Mouse (Mus musculus) macrophage (primary cell): Measurements from ENCODE around the gene Dgat2. TPM values are rescaled to one million over a fixed set of nuclear protein-coding genes. Genes with fewer than 3 reads are reported as not detected.

Experiments
- H3K27ac ChIP-seq: fragments of 350-480 bp; formaldehyde crosslinking; 2 replicates; pipeline ENCODE4 v1.9.0; 2021
- H3K36me3 ChIP-seq: fragments of 350-480 bp; formaldehyde crosslinking; 2 replicates; pipeline ENCODE4 v1.9.0; 2021; ENCODE audit errors: inconsistent target
- H3K4me3 ChIP-seq: fragments of 350-480 bp; formaldehyde crosslinking; 2 replicates; pipeline ENCODE4 v1.9.0; 2021; ENCODE audit errors: inconsistent target
- H3K79me2 ChIP-seq: fragments of 350-480 bp; formaldehyde crosslinking; 2 replicates; pipeline ENCODE4 v1.9.0; 2021; ENCODE audit errors: inconsistent target
- whole genome bisulfite sequencing: methylation state at CpG from one replicate; pipeline ENCODE4 v1.1.7; 2026; ENCODE audit warnings: inconsistent platforms; ENCODE audit not compliant: missing documents; 5-methylcytosine and 5-hydroxymethylcytosine counted together
- polyA plus RNA-seq: library from polyadenylated mRNA; stranded (reverse); fragments of 250-400 nt; gene quantifications from 3 replicates; pipeline ENCODE4 v1.2.4, GENCODE M21; 2018; ENCODE audit warnings: inconsistent platforms

Gene Dgat2
- polyA plus RNA-seq, 1 experiment from 2014 or later, result 0.22 TPM

DNA sequence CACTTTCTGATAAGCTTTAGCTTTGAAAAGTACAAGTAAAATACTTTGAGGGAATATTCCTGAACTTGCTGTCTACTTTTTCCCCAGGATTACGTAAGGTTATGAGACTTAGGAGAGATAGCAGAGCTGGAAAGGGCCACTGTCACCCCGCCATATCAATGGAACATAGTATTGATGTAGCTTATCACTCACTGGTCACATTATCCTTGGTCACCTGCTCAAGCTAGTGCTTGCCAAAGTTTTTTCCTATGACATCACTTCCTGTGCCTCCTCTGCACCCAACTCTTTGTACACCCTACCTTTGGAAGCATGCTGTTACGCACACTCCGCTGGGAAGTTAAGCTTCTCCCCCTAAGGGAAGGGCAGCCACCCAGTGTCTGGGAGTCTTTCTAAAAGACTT, 26.2 kb upstream of the Dgat2 start:
- no peaks in the 10 kb centered on the region for H3K79me2 ChIP-seq
- H3K4me3 ChIP-seq, result no peak overlapping the region
- no peak overlapping the region for H3K27ac ChIP-seq
- 87% methylated on average over 4 of the region's 4 CpGs for WGBS
- H3K36me3 ChIP-seq, result no peaks in the 10 kb centered on the region

DNA sequence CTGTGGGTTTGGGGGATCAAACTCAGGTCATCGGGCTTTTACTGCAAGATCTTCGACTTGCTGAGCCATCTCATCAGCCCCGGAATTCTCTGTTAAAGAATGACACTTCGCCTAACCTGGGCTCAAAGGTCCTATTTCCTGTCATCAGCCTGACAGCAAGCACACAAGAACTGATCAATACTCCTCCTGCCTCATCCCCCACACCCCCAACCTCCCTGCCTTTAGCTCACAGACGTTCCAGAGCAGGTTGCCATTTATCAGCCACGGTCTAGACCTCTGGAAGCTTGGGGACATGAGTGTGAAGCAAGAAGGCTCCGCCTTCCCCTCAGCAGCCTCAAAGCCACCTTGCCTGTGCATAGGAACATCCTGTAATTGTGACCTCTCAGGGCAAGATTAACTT, 23.8 kb upstream of the Dgat2 start:
- WGBS, result 85% methylated on average over 7 of the region's 7 CpGs
- no peak overlapping the region for H3K4me3 ChIP-seq
- no peaks in the 10 kb centered on the region for H3K79me2 ChIP-seq
- H3K27ac ChIP-seq, result no peak overlapping the region
- no peaks in the 10 kb centered on the region for H3K36me3 ChIP-seq

DNA sequence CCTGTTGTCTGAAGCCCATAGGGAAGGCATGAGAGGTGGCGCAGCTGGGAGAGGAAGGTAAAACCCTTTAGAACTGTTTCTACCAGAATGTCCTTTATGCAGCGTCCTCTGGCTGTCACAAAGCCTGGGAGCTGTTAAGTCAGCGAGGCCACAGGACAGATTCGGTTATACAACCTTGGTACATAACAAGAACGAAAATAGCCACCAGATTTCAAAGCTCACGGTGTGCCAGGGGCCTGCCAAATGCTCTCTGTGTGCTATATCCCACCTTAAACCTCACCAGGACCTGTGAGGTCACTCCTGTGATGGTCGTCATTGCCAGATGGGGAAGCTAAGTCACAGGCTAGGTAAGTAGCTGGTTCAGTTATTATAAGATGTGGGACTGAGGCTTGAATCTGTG, 19.6 kb upstream of the Dgat2 start:
- H3K36me3 ChIP-seq, result no peaks in the 10 kb centered on the region
- no peaks in the 10 kb centered on the region for H3K79me2 ChIP-seq
- WGBS, result 81% methylated on average over 6 of the region's 7 CpGs
- no peak overlapping the region for H3K27ac ChIP-seq
- H3K4me3 ChIP-seq, result no peak overlapping the region

DNA sequence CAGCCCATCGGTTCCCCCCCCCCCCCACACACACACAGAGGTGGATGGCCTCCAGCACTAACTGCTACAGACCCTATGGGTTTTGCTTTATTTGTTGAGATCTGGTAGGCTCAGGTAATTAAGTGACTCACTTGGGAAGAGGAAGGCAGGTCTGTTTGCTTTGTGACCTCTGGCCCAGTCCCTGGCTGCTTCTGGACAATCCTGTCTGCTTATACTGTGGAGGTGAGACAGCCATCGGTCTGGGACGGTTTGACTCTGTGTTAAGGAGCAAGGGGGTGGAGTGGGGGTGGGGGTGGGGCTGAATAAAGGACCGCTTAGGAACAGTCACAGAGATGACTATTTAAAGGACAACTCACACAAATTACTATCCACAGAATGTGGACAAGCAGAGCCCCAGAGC, 17.8 kb upstream of the Dgat2 start:
- Histone ChIP-seq H3K79me2 (no peaks in the 10 kb centered on the region), H3K27ac (no peak overlapping the region), H3K4me3 (no peak overlapping the region), H3K36me3 (no peaks in the 10 kb centered on the region)
- WGBS, result 80% methylated on average over 4 of the region's 4 CpGs

GRCm38 (mm10) chr7:99199451-99200175, 17.1 kb upstream of the Dgat2 start:
- Histone ChIP-seq H3K27ac (no peak overlapping the region), H3K79me2 (no peaks in the 10 kb centered on the region), H3K4me3 (no peak overlapping the region), H3K36me3 (no peaks in the 10 kb centered on the region)
- WGBS, result 53% methylated on average over 8 of the region's 9 CpGs

DNA sequence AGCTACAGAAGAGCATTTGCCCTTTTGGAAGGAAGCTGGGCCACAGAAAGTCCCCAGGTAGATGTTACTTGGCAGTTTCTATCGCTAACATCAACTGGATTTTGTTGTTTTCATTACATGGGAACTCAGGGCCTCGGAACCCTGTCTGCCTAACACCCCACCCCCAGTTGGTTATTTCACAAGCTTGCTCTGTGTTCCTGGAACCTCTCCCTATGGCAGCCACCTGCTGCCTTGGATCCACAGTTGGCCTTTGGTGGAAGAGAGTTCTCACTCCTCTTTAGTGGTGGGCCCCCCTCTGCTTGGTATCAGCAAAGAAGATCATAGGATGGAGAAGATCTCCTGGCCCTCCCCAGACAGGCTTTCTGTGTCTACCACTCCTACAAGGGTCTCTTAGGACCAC, 16.3 kb upstream of the Dgat2 start:
- no peaks in the 10 kb centered on the region for H3K79me2 ChIP-seq
- WGBS, result 93% methylated on average over 2 of the region's 2 CpGs
- no peak overlapping the region for H3K27ac ChIP-seq
- H3K36me3 ChIP-seq, result no peaks in the 10 kb centered on the region
- H3K4me3 ChIP-seq, result no peak overlapping the region

DNA sequence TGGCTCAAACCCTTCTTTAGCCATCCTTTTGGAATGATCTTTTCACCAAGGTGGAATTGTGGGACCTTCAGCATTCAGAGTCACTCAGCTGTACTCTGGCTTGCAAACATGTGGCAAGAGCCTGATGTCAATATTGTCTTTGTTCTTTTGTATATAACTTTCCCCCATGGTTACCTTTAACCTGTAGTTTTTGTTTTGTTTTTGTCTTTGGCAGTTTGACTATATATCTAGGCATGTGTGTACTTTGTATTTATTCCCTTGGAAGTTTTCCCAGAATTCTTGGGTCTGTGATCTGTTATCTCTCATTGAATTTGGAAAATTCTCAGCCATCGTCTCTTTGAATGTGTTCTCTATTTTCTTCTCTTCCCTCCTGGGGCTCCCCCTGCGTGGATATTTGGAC, 12.0 kb upstream of the Dgat2 start:
- H3K79me2 ChIP-seq, result no peaks in the 10 kb centered on the region
- WGBS, result 91% methylated on average over 2 of the region's 2 CpGs
- H3K27ac ChIP-seq, result no peak overlapping the region
- no peak overlapping the region for H3K4me3 ChIP-seq
- no peaks in the 10 kb centered on the region for H3K36me3 ChIP-seq

- no peaks in the 10 kb centered on the region for H3K79me2 ChIP-seq
- no peaks in the 10 kb centered on the region for H3K36me3 ChIP-seq
- no peak overlapping the region for H3K27ac ChIP-seq
- 94% methylated on average over 4 of the region's 4 CpGs for WGBS
- H3K4me3 ChIP-seq, result no peak overlapping the region
These were observed 11.4 kb upstream of the Dgat2 start for GRCm38 (mm10) chr7:99193926-99194325.

- no peak overlapping the region for H3K27ac ChIP-seq
- H3K36me3 ChIP-seq, result no peaks in the 10 kb centered on the region
- H3K79me2 ChIP-seq, result no peaks in the 10 kb centered on the region
- no peak overlapping the region for H3K4me3 ChIP-seq
These were observed 8.9 kb upstream of the Dgat2 start for GRCm38 (mm10) chr7:99191411-99191810.

- H3K79me2 ChIP-seq, result no peaks in the 10 kb centered on the region
- H3K27ac ChIP-seq, result no peak overlapping the region
These were observed 7.4 kb upstream of the Dgat2 start for GRCm38 (mm10) chr7:99189885-99190284.

GRCm38 (mm10) chr7:99188630-99189029, 6.1 kb upstream of the Dgat2 start:
- Histone ChIP-seq H3K4me3 (no peak overlapping the region), H3K79me2 (no peaks in the 10 kb centered on the region), H3K27ac (no peak overlapping the region), H3K36me3 (no peaks in the 10 kb centered on the region)
- WGBS, result 59% methylated on average over 6 of the region's 6 CpGs

More at GRCm38 (mm10) chr7:99189885-99190284, 7.4 kb upstream of the Dgat2 start:
- Histone ChIP-seq H3K4me3 (no peak overlapping the region), H3K36me3 (no peaks in the 10 kb centered on the region)
- WGBS, result 36% methylated on average over 5 of the region's 5 CpGs

DNA sequence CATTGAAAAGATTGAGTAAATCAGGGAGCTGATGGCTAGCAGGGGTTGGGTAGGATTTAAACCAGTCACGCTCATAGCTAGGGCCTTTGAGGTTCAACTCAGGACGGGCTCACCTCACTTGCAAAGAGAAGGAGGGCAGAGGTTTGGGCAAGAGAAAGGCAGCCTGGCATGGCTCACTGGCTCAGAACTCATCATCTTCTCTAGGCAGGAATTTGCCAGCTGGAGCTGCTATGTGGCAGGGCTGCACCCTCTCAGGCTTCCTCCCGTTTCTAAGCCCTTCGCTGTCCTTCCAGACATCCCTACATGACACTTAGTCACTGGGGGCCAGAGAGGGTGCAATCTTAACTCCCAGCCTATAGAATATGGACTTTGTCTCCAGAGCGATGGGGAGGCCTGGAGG, 4.9 kb upstream of the Dgat2 start:
- H3K79me2 ChIP-seq, result no peaks in the 10 kb centered on the region
- H3K4me3 ChIP-seq, result no peak overlapping the region
- no peaks in the 10 kb centered on the region for H3K36me3 ChIP-seq
- H3K27ac ChIP-seq, result no peak overlapping the region
- 96% methylated on average over 5 of the region's 5 CpGs for WGBS

DNA sequence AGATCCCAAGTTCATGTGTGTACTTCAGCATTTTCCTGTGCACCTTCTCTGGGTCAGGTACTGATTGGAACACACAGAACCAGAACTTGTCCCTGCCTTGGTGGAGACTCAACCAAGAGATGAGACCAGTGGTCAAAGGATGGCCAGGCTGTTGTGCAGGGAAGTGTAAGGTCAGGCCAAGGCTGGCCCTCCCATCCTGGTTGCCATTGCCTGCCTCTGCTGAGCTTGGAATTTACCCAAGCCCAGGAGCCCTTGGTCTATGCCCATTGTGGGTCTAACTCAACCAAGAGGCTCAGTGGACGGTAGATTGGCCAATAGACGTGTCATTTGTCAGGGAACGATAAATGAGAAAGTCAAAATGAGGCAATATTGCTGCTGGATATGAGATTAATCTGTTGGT, 2.9 kb upstream of the Dgat2 start:
- Histone ChIP-seq H3K4me3 (no peak overlapping the region), H3K27ac (no peak overlapping the region), H3K79me2 (no peaks in the 10 kb centered on the region), H3K36me3 (no peaks in the 10 kb centered on the region)
- 89% methylated on average over 3 of the region's 3 CpGs for WGBS

DNA sequence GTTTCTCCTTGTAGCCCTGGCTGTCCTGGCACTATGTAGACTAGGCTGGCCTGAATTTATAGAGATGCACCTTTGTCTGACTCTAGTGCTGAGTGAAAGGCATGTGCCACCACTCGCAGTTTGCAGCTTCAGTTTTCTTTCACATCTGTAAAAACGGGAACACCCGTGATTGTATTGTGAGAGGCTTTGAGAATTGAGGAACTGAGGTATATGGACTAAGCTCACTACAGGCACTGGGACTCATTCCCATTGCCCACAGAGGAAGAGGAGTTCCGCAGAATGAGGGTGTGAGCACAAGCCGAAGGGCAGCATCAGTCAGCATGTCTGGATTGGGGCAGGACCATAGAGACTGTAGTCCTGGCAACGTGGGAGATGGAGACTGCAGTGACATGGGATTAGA, 1.2 kb upstream of the Dgat2 start:
- H3K27ac ChIP-seq, result no peak overlapping the region
- whole genome bisulfite sequencing, result 8% methylated on average over 6 of the region's 6 CpGs
- H3K36me3 ChIP-seq, result no peaks in the 10 kb centered on the region
- H3K4me3 ChIP-seq, result no peak overlapping the region
- H3K79me2 ChIP-seq, result no peaks in the 10 kb centered on the region

- Histone ChIP-seq H3K4me3 (no peak overlapping the region), H3K79me2 (no peaks in the 10 kb centered on the region), H3K36me3 (no peaks in the 10 kb centered on the region), H3K27ac (no peak overlapping the region)
- 28% methylated on average over 12 of the region's 14 CpGs for WGBS
These were observed 694 bp downstream of the Dgat2 start for GRCm38 (mm10) chr7:99181619-99182431.
